Mouse (Mus musculus) naive thymus-derived CD4-positive, alpha-beta T cell, adult 2 months (primary cell): ENCODE data around the gene Nr0b2.
"Not testable (repeated sequence)": the region's sequence is repeated elsewhere in the genome, so short reads cannot be mapped to it uniquely, and the experiment has no call there.

Experiments
- DNase-seq: peaks from one replicate; pipeline ENCODE4 v3.0.0-alpha.2; 2011; ENCODE audit warnings: low read depth

Nr0b2 gene

GRCm38 (mm10) chr4:133552768-133553447 lies at the start of gene Nr0b2:
Gene Nr0b2 (plus strand): TSS chr4:133553376.
- DNase-seq = no peak

GRCm38 (mm10) chr4:133504300-133504699 lies 48.9 kb upstream of the Nr0b2 start:
- DNase-seq = no peak

- no peak for DNase-seq
Measured at GRCm38 (mm10) chr4:133504755-133505485, 48.3 kb upstream of the Nr0b2 start.

DNA sequence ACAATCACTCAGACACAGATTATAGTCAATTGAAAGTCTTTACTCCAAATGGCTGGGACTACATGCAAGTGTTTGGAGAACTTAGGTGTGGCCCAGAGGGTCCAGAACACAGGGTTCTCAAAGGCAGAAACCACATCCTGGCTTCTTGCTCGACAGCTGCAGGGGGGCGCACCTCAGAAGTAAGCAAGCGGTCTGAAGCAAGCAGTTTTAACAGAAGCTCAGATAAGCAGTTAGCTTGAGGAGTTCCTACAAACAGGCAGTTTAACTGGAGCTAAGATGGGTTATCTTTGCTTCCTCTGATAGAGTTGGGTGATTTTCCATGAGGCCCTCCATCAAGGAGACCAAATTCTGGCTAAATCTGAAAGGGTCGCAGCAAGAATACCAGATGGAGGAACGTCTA lies 46.6 kb upstream of the Nr0b2 start:
- DNase-seq = peak; percentile 47

- DNase-seq = no peak
Measured at GRCm38 (mm10) chr4:133508990-133509389, 44.2 kb upstream of the Nr0b2 start.

GRCm38 (mm10) chr4:133511050-133511449 lies 42.1 kb upstream of the Nr0b2 start:
- no peak for DNase-seq

GRCm38 (mm10) chr4:133512511-133512910 lies 40.7 kb upstream of the Nr0b2 start:
- not testable (repeated sequence) for DNase-seq

DNA sequence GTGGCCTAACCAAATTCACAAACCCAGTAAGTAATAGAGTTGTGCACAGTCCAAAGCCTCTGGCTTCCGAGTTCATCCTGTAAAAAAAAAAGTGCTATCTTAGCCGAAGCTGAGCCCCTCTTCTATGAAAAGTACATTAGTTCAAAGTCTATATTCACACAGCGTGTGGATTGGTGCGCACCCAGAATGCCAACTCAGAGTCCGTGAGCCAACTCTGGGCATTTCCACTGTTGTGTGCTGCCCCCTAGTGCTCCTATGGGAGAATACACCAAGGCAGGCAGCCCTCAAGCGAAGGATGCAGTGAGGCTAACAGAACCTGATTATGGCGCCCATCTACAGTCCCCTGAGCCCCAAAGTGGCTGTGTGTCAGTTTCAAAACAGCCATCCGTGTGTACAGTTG lies 40.2 kb upstream of the Nr0b2 start:
- DNase-seq = peak; percentile 82

GRCm38 (mm10) chr4:133518601-133519368 lies 34.4 kb upstream of the Nr0b2 start, which contains the start of gene Kdf1:
Gene Kdf1 (plus strand): TSS chr4:133518963.
- no peak for DNase-seq

DNA sequence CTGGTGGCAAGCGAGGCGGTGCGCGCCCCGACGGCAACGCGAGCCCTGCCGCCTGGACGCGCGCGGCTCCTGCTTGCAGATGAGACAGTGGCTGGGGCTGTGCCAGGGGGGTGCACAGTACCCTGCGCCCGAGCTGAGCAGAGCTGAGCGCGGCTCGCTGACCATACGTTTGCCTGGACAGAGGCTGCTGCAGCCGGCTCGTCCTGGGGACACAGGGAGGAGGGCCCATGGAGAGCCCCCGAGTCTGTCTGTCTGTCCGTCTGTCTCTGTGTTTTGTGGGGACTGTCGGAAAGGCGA lies 33.9 kb upstream of the Nr0b2 start:
- no peak for DNase-seq

- no peak for DNase-seq
Measured at GRCm38 (mm10) chr4:133521502-133521901, 31.7 kb upstream of the Nr0b2 start.

- DNase-seq = no peak
Measured at GRCm38 (mm10) chr4:133527788-133528187, 25.4 kb upstream of the Nr0b2 start.

DNA sequence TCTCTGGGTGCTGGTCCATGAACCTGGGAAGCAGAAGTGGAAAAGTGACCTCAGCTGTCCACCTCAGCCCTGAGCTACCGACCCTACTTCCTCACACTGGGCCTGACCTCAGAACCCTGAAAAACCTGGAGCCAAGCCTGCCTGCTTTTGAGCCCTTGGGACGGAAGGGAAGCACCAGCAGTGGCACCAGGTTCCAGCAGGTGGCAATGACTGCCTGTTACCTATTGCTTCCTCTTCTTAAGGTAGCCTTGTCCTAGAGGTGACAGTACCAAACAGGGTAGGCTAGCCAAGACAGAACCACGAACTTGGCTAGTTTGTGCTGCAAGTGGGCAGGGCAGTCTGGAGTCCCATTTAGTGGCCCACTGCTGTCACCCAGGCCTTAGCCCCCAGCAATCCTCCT lies 20.4 kb upstream of the Nr0b2 start:
- no peak for DNase-seq

- DNase-seq = no peak
Measured at GRCm38 (mm10) chr4:133536081-133536480, 17.1 kb upstream of the Nr0b2 start.

DNA sequence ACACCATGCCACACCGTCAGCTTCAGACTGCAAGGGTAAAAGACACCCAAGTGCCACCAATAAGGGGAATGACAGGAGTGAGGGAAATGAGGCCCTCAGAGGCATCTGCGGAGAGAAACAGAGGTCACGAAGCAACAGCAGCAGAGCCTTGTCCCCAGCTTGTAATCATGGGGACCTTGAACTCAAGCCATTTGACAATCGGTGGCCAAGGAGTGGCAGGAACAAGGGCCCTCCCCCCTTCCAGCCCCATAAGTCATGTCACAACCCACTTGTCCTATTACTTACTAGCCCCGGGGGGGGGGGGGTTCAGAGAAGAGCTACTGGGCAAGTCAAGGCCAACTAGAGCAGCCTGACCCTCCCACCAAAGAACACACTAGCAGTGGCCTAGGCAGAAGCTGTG lies 16.5 kb upstream of the Nr0b2 start:
- DNase-seq = no peak

DNA sequence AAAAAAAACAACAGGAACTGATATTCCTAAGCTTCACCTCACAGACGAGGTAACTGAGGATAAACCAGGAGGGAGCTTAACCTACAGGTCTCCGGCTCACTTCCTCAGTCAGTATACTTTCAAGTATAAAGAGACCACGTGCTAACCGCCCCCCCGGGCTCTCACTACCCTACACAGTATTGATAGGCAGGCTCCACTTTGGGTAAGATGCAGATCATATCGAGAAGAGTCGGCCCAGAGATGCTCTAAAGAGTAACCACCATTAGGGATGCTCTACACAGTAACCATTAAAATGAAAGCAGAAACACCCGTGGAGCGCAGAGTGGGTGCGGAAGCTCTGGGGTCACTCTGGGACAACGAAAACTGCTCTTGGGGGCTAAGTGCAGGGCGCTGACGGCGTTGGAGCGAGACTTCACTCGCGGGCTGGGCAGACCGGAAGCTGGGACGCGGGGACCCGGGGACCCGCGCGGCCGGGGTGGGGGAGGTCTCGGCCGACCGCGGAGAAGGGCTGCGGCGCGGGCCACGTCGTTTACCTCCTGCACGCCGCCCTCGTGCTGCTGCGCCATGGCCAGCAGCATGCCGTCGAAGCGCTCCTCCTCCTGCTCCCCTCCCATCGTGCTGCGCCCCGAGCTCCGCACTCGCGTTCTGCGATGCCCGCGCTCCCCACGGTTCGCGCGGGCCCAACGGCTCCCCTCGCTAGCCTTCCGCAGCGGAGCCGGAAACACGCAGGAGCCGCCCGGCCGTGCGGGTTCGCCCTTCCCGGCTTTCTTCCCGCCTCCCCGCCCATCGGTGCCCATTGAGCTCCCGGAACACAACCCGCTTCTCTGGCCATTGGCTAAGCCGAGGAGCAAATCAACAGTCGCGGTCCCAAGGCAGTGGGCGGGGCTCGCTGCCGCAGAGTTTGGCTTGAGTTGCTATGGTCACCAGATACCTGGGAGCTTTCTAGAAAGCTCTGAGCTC lies 7.6 kb upstream of the Nr0b2 start, which contains the start of gene Nudc:
TSS of gene Nudc (minus strand) at position 725 of the 960 bp plus-strand sequence.
- DNase-seq = peak; percentile 95

DNA sequence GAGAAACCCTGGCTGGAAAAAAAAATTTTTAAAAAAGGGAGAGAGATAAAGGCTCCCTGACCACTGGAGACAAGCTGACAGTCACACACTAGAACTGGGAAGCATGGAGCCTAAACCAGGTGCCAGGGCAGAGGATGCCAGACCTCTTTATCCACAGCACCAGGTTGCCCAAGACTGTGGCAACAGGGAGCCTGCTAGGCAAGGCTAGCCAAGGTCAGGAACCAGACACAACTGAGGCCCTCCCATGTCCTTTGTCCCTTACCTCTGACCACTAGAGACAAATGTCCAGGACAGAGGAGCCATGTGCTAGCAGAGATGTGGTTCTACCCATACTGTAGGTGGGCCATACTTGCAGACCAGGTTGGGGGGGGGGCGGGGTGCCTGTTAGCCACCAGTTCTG lies 1.1 kb upstream of the Nr0b2 start:
- DNase-seq = no peak

GRCm38 (mm10) chr4:133553448-133554330 lies 513 bp downstream of the Nr0b2 start:
- no peak for DNase-seq

DNA sequence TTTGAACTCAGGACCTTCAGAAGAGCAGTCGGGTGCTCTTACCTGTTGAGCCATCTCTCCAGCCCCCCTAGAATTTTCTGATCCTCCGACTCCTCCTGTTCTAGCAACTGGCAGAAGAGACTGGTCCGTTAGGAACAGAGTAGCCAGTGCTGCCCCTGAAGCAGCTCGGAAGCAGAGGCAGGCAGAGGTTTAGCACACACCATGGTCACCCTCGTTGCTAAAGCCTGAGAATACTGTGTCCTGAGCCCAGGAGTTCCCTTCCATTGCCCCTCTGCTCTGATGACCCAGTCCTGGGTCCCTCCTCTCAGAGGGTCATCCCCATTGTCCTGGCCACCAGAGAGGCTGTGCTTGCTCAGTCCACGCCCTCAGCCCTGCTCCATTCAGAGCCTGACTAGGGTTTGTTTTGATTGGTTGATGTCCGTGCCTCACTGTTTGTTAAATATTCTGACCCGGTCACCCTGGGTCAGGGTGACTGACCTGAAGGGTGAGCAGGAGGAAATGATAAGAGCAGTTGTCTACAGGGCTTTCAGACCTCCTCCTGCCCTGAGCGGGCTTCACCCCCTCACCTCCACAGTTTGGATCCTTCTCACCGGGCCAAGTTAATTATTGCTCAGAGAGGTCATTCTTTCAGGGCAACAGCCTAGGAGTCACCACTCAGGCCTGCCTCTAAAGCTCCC lies 4.0 kb downstream of the Nr0b2 start:
- DNase-seq = no peak

DNA sequence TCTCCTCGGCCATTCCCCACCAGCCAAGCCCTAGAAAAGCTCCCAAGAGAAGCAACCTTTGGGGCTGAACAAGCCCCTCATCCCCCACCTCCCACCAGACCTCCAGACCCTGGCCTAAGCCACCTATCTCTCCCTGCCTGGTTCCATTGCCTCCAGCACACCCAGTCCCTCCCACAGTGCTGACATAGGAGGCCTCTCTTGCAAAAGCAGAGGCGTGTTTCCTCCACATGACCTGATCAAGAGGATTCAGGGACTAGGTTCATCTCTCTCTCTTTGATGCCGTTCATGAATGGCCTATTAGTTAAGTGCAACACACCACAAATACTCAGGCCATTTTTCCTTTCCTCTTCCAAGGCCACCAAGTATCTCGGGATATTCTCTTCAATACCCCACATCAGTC lies 6.7 kb downstream of the Nr0b2 start:
- no peak for DNase-seq
